Mouse (Mus musculus): ENCODE data around the gene Ube2j2. TPM values are rescaled to one million over a fixed set of nuclear protein-coding genes. Genes with fewer than 3 reads are reported as not detected.

Gene Ube2j2
- 154 and 162 TPM in 2 replicates for polyA plus RNA-seq (2014; fragmentation: Nextera tagmentation; extraction: Ambion mirVana)

GRCm38 (mm10) chr4:155943534-155944249 lies at the start of gene Ube2j2:
TSS of gene Ube2j2 (plus strand) at chr4:155943831.
- Histone ChIP-seq H3K4me1 (ENCODE audit: control insufficient read depth, insufficient read depth, low read length) (peaks cover 13% of the 10 kb centered on the region), H3K4me3 (ENCODE audit: low read depth, low read length) (peak within 1 kb of the TSS; percentile 98), H3K9me3 (ENCODE audit: control insufficient read depth, low read length) (no peaks in the 10 kb centered on the region), H3K27me3 (ENCODE audit: control insufficient read depth, insufficient read depth, low read length) (no peaks in the 10 kb centered on the region), H3K27ac (ENCODE audit: low read depth, low read length) (peak within 1 kb of the TSS; percentile 71), H3K9ac (ENCODE audit: low read length) (peak within 1 kb of the TSS; percentile 86), H3K36me3 (ENCODE audit: control insufficient read depth, insufficient read depth, low read length) (peaks cover 4% of the 10 kb centered on the region; the same call in 1 of the 2 replicates), H3K4me2 (ENCODE audit: low read depth) (peak within 1 kb of the TSS; percentile 93)
- peak; percentile 98 for ATAC-seq (ENCODE audit: insufficient read depth, low FRiP score, low TSS enrichment)
- DNase-seq (ENCODE audit: low spot score), result peak; percentile 97
- WGBS, result under 1% methylated on average over 69 of the region's 85 CpGs

GRCm38 (mm10) chr4:155894311-155894881 lies 49.2 kb upstream of the Ube2j2 start:
- no peaks in the 10 kb centered on the region for H3K27me3 ChIP-seq (ENCODE audit: control insufficient read depth, insufficient read depth, low read length)
- peak overlapping the region; percentile 23 for H3K9ac ChIP-seq (ENCODE audit: low read length)
- no peak for DNase-seq (ENCODE audit: low spot score)
- H3K4me3 ChIP-seq (ENCODE audit: low read depth, low read length), result peak overlapping the region; percentile 16; the same call in 1 of the 2 replicates
- WGBS, result 34% methylated on average over 8 of the region's 8 CpGs
- H3K4me2 ChIP-seq (ENCODE audit: low read depth), result peak overlapping the region; percentile 98
- peaks cover 6% of the 10 kb centered on the region for H3K36me3 ChIP-seq (ENCODE audit: control insufficient read depth, insufficient read depth, low read length)
- no peak for ATAC-seq (ENCODE audit: insufficient read depth, low FRiP score, low TSS enrichment)
- peaks cover 27% of the 10 kb centered on the region for H3K4me1 ChIP-seq (ENCODE audit: control insufficient read depth, insufficient read depth, low read length)
- H3K27ac ChIP-seq (ENCODE audit: low read depth, low read length), result no peak overlapping the region
- no peaks in the 10 kb centered on the region for H3K9me3 ChIP-seq (ENCODE audit: control insufficient read depth, low read length)

- H3K9ac ChIP-seq (ENCODE audit: low read length), result no peak overlapping the region
- H3K4me3 ChIP-seq (ENCODE audit: low read depth, low read length), result no peak overlapping the region
- no peak overlapping the region for H3K4me2 ChIP-seq (ENCODE audit: low read depth)
- peaks cover 13% of the 10 kb centered on the region for H3K36me3 ChIP-seq (ENCODE audit: control insufficient read depth, insufficient read depth, low read length)
- no peaks in the 10 kb centered on the region for H3K27me3 ChIP-seq (ENCODE audit: control insufficient read depth, insufficient read depth, low read length)
- WGBS, result 46% methylated on average over 6 of the region's 6 CpGs
- DNase-seq (ENCODE audit: low spot score) (no peak), ATAC-seq (ENCODE audit: insufficient read depth, low FRiP score, low TSS enrichment) (no peak)
- peaks cover 27% of the 10 kb centered on the region for H3K4me1 ChIP-seq (ENCODE audit: control insufficient read depth, insufficient read depth, low read length)
- H3K9me3 ChIP-seq (ENCODE audit: control insufficient read depth, low read length), result no peaks in the 10 kb centered on the region
- no peak overlapping the region for H3K27ac ChIP-seq (ENCODE audit: low read depth, low read length)
Observed at GRCm38 (mm10) chr4:155895216-155895615, 48.4 kb upstream of the Ube2j2 start.

- H3K4me1 ChIP-seq (ENCODE audit: control insufficient read depth, insufficient read depth, low read length), result peaks cover 21% of the 10 kb centered on the region
- DNase-seq (ENCODE audit: low spot score), result no peak
- 96% methylated on average over 4 of the region's 4 CpGs for WGBS
- no peak overlapping the region for H3K27ac ChIP-seq (ENCODE audit: low read depth, low read length)
- H3K4me3 ChIP-seq (ENCODE audit: low read depth, low read length), result no peak overlapping the region
- no peak overlapping the region for H3K9ac ChIP-seq (ENCODE audit: low read length)
- H3K9me3 ChIP-seq (ENCODE audit: control insufficient read depth, low read length), result no peaks in the 10 kb centered on the region
- H3K36me3 ChIP-seq (ENCODE audit: control insufficient read depth, insufficient read depth, low read length), result peaks cover 15% of the 10 kb centered on the region
- no peak for ATAC-seq (ENCODE audit: insufficient read depth, low FRiP score, low TSS enrichment)
- no peaks in the 10 kb centered on the region for H3K27me3 ChIP-seq (ENCODE audit: control insufficient read depth, insufficient read depth, low read length)
- no peak overlapping the region for H3K4me2 ChIP-seq (ENCODE audit: low read depth)
Observed at GRCm38 (mm10) chr4:155895826-155896225, 47.8 kb upstream of the Ube2j2 start.

- ATAC-seq (ENCODE audit: insufficient read depth, low FRiP score, low TSS enrichment) (no peak), DNase-seq (ENCODE audit: low spot score) (no peak)
- no peaks in the 10 kb centered on the region for H3K9me3 ChIP-seq (ENCODE audit: control insufficient read depth, low read length)
- H3K9ac ChIP-seq (ENCODE audit: low read length), result no peak overlapping the region
- H3K27me3 ChIP-seq (ENCODE audit: control insufficient read depth, insufficient read depth, low read length), result no peaks in the 10 kb centered on the region
- no peak overlapping the region for H3K4me3 ChIP-seq (ENCODE audit: low read depth, low read length)
- 99% methylated on average over 12 of the region's 12 CpGs for WGBS
- peaks cover 19% of the 10 kb centered on the region for H3K4me1 ChIP-seq (ENCODE audit: control insufficient read depth, insufficient read depth, low read length)
- H3K4me2 ChIP-seq (ENCODE audit: low read depth), result no peak overlapping the region
- H3K36me3 ChIP-seq (ENCODE audit: control insufficient read depth, insufficient read depth, low read length), result peaks cover 15% of the 10 kb centered on the region
- no peak overlapping the region for H3K27ac ChIP-seq (ENCODE audit: low read depth, low read length)
Observed at GRCm38 (mm10) chr4:155896461-155896860, 47.2 kb upstream of the Ube2j2 start.

GRCm38 (mm10) chr4:155898318-155898717 lies 45.3 kb upstream of the Ube2j2 start:
- Histone ChIP-seq H3K4me1 (ENCODE audit: control insufficient read depth, insufficient read depth, low read length) (peaks cover 15% of the 10 kb centered on the region), H3K9me3 (ENCODE audit: control insufficient read depth, low read length) (no peaks in the 10 kb centered on the region), H3K4me2 (ENCODE audit: low read depth) (no peak overlapping the region), H3K27ac (ENCODE audit: low read depth, low read length) (no peak overlapping the region), H3K36me3 (ENCODE audit: control insufficient read depth, insufficient read depth, low read length) (peaks cover 23% of the 10 kb centered on the region), H3K9ac (ENCODE audit: low read length) (no peak overlapping the region), H3K4me3 (ENCODE audit: low read depth, low read length) (no peak overlapping the region), H3K27me3 (ENCODE audit: control insufficient read depth, insufficient read depth, low read length) (no peaks in the 10 kb centered on the region)
- DNase-seq (ENCODE audit: low spot score), result no peak
- ATAC-seq (ENCODE audit: insufficient read depth, low FRiP score, low TSS enrichment), result no peak
- 93% methylated on average over 2 of the region's 2 CpGs for WGBS

- Histone ChIP-seq H3K9ac (ENCODE audit: low read length) (no peak overlapping the region), H3K4me3 (ENCODE audit: low read depth, low read length) (no peak overlapping the region), H3K36me3 (ENCODE audit: control insufficient read depth, insufficient read depth, low read length) (peaks cover 31% of the 10 kb centered on the region), H3K4me1 (ENCODE audit: control insufficient read depth, insufficient read depth, low read length) (peaks cover 8% of the 10 kb centered on the region), H3K27me3 (ENCODE audit: control insufficient read depth, insufficient read depth, low read length) (no peaks in the 10 kb centered on the region), H3K9me3 (ENCODE audit: control insufficient read depth, low read length) (no peaks in the 10 kb centered on the region), H3K4me2 (ENCODE audit: low read depth) (no peak overlapping the region), H3K27ac (ENCODE audit: low read depth, low read length) (no peak overlapping the region)
- ATAC-seq (ENCODE audit: insufficient read depth, low FRiP score, low TSS enrichment), result no peak
- DNase-seq (ENCODE audit: low spot score), result no peak
- 93% methylated on average over 7 of the region's 7 CpGs for WGBS
Observed at GRCm38 (mm10) chr4:155899355-155899754, 44.3 kb upstream of the Ube2j2 start.

GRCm38 (mm10) chr4:155901205-155901604 lies 42.4 kb upstream of the Ube2j2 start:
- DNase-seq (ENCODE audit: low spot score) (no peak), ATAC-seq (ENCODE audit: insufficient read depth, low FRiP score, low TSS enrichment) (no peak)
- Histone ChIP-seq H3K27ac (ENCODE audit: low read depth, low read length) (no peak overlapping the region), H3K27me3 (ENCODE audit: control insufficient read depth, insufficient read depth, low read length) (no peaks in the 10 kb centered on the region), H3K9me3 (ENCODE audit: control insufficient read depth, low read length) (no peaks in the 10 kb centered on the region), H3K4me3 (ENCODE audit: low read depth, low read length) (no peak overlapping the region), H3K9ac (ENCODE audit: low read length) (no peak overlapping the region), H3K4me1 (ENCODE audit: control insufficient read depth, insufficient read depth, low read length) (no peaks in the 10 kb centered on the region), H3K4me2 (ENCODE audit: low read depth) (no peak overlapping the region), H3K36me3 (ENCODE audit: control insufficient read depth, insufficient read depth, low read length) (peaks cover 37% of the 10 kb centered on the region)
- 95% methylated on average over 3 of the region's 3 CpGs for WGBS

GRCm38 (mm10) chr4:155903246-155903645 lies 40.4 kb upstream of the Ube2j2 start:
- Histone ChIP-seq H3K36me3 (ENCODE audit: control insufficient read depth, insufficient read depth, low read length) (peaks cover 34% of the 10 kb centered on the region), H3K27ac (ENCODE audit: low read depth, low read length) (no peak overlapping the region), H3K9ac (ENCODE audit: low read length) (no peak overlapping the region), H3K4me2 (ENCODE audit: low read depth) (no peak overlapping the region), H3K4me1 (ENCODE audit: control insufficient read depth, insufficient read depth, low read length) (no peaks in the 10 kb centered on the region), H3K4me3 (ENCODE audit: low read depth, low read length) (no peak overlapping the region), H3K27me3 (ENCODE audit: control insufficient read depth, insufficient read depth, low read length) (no peaks in the 10 kb centered on the region), H3K9me3 (ENCODE audit: control insufficient read depth, low read length) (no peaks in the 10 kb centered on the region)
- WGBS, result 96% methylated on average over 13 of the region's 13 CpGs
- ATAC-seq (ENCODE audit: insufficient read depth, low FRiP score, low TSS enrichment) (no peak), DNase-seq (ENCODE audit: low spot score) (no peak)

Measured in neural tube, embryonic 11.5 days (tissue).